Mouse (Mus musculus): ENCODE results near the gene Map3k9.

GRCm38 (mm10) chr12:81792511-81793218 lies 11.7 kb upstream of the Map3k9 start:
- no peak for TF ChIP-seq HCFC1 (IDR thresholded peaks at IDR 0.05; ENCODE audit: borderline replicate concordance, insufficient read depth, low read length)
- no peak for TF ChIP-seq MAFK (IDR thresholded peaks at IDR 0.05; ENCODE audit: insufficient read depth, low read depth, low read length)
- TF ChIP-seq ZNF384 (IDR thresholded peaks at IDR 0.05; ENCODE audit: low read depth, low read length): no peak
- TF ChIP-seq ZC3H11A (IDR thresholded peaks at IDR 0.05; ENCODE audit: borderline replicate concordance, low read depth, low read length): no peak

All from ES-E14 (cell line).